Comparison of ENCODE assay signal across 10 mouse cellular contexts in genomic region chr19:59468065-59468810, GRCm38 (mm10). TPM values are rescaled to one million over a fixed set of nuclear protein-coding genes. Genes with fewer than 3 reads are reported as not detected.
A peak's percentile ranks its signal among the peaks of the same experiment; 100 is the strongest.
DNase-seq lines count a peak whose midpoint lies in the region; ATAC-seq and TF ChIP-seq lines count a peak whose summit lies in the region.
"Had no signal": no experiment of that assay in that cellular context is flagged by ENCODE, and none has a peak within 500 bp of the region (broad histone marks: within the 10 kb centered on the region; RNA-seq: fewer than 3 reads in every experiment).

No protein-coding gene starts in this region.

- TF ChIP-seq CTCF in brain, embryonic 14.5 days (IDR thresholded peaks at IDR 0.05; ENCODE audit: borderline replicate concordance, extremely low read depth, insufficient read depth, insufficient read length) = no peak

- no peak for DNase-seq in heart, adult 9 months (ENCODE audit: low spot score in 2 of 2)
- peak; percentile 68 for DNase-seq in brain, embryonic 14.5 days (ENCODE audit: low read depth)
- peak; percentile 62 for DNase-seq in limb, embryonic 10.5 days (ENCODE audit: low spot score)
- no peak for DNase-seq in thymus, postnatal 25 days
- no peak for DNase-seq in adrenal gland, adult 8-10 months

- ATAC-seq in heart, embryonic 11.5 days (replicated peaks; ENCODE audit: insufficient number of reproducible peaks, low FRiP score, low TSS enrichment) = no peak
- no peak for ATAC-seq in forebrain, embryonic 12.5 days (ENCODE audit: low FRiP score)
- ATAC-seq in megakaryocyte progenitor cell, adult 5-6 weeks (replicated peaks; ENCODE audit: poor library complexity) = no peak

- H3K4me3 ChIP-seq in heart, embryonic 11.5 days (ENCODE audit: low read depth, low read length) = peak overlapping the region; percentile 8; the same call in 1 of the 2 replicates
- H3K4me3 ChIP-seq in forebrain, embryonic 12.5 days (replicated peaks) = peak overlapping the region; percentile 39
- peak overlapping the region; percentile 43 for H3K4me3 ChIP-seq in limb, embryonic 10.5 days

- no peaks in the 10 kb centered on the region for H3K36me3 ChIP-seq in heart, embryonic 11.5 days (ENCODE audit: control insufficient read depth, insufficient read depth, low read length)
- no peaks in the 10 kb centered on the region; the same call in 1 of the 2 replicates for H3K36me3 ChIP-seq in forebrain, embryonic 12.5 days (replicated peaks)
- no peaks in the 10 kb centered on the region for H3K36me3 ChIP-seq in limb, embryonic 10.5 days
- H3K36me3 ChIP-seq: heart, embryonic 15.5 days had no signal

- no peak overlapping the region for H3K9ac ChIP-seq in heart, embryonic 11.5 days (ENCODE audit: low read depth, low read length)
- peak overlapping the region; percentile 59 for H3K9ac ChIP-seq in forebrain, embryonic 12.5 days
- H3K9ac ChIP-seq: heart, embryonic 15.5 days had no signal

- peaks cover 3% of the 10 kb centered on the region; the same call in 1 of the 2 replicates for H3K4me1 ChIP-seq in heart, embryonic 11.5 days (ENCODE audit: control insufficient read depth, insufficient read depth, low read length)
- H3K4me1 ChIP-seq in forebrain, embryonic 12.5 days = peaks cover 74% of the 10 kb centered on the region
- H3K4me1 ChIP-seq in limb, embryonic 10.5 days = peaks cover 50% of the 10 kb centered on the region

- 0 out of 2 replicates have a peak overlapping the region, but pooled peaks have one; percentile 10 for H3K4me2 ChIP-seq in heart, embryonic 11.5 days
- peak overlapping the region; percentile 67 for H3K4me2 ChIP-seq in forebrain, embryonic 12.5 days

- H3K27ac ChIP-seq in heart, embryonic 11.5 days (ENCODE audit: low read depth, low read length) = no peak overlapping the region
- peak overlapping the region; percentile 99 for H3K27ac ChIP-seq in forebrain, embryonic 12.5 days
- H3K27ac ChIP-seq in limb, embryonic 10.5 days = no peak overlapping the region; the same call in 1 of the 2 replicates
- H3K27ac ChIP-seq: heart, embryonic 15.5 days; macrophage had no signal

- 2% methylated on average over 22 of the region's 27 CpGs for WGBS in heart, embryonic 11.5 days (ENCODE audit: insufficient replicate concordance)
- WGBS in forebrain, embryonic 12.5 days = 4% methylated on average over 23 of the region's 27 CpGs
- WGBS in limb, embryonic 10.5 days = 2% methylated on average over 27 of the region's 27 CpGs

- TF ChIP-seq POLR2A in brain, embryonic 14.5 days (IDR thresholded peaks at IDR 0.05; ENCODE audit: borderline replicate concordance, extremely low read depth, insufficient read depth, insufficient read length, poor library complexity, severe bottlenecking) = no peak

- peaks cover 97% of the 10 kb centered on the region for H3K27me3 ChIP-seq in heart, embryonic 11.5 days (ENCODE audit: control insufficient read depth, insufficient read depth, low read length)
- peaks cover 74% of the 10 kb centered on the region for H3K27me3 ChIP-seq in forebrain, embryonic 12.5 days
- H3K27me3 ChIP-seq in limb, embryonic 10.5 days (ENCODE audit: low read depth, poor library complexity, severe bottlenecking) = peaks cover 100% of the 10 kb centered on the region

- H3K9me3 ChIP-seq in heart, embryonic 11.5 days (replicated peaks; ENCODE audit: control insufficient read depth, low read length) = no peaks in the 10 kb centered on the region
- H3K9me3 ChIP-seq in forebrain, embryonic 12.5 days = no peaks in the 10 kb centered on the region
- H3K9me3 ChIP-seq in limb, embryonic 10.5 days (replicated peaks) = no peaks in the 10 kb centered on the region
- H3K9me3 ChIP-seq: heart, embryonic 15.5 days had no signal

RNA-seq across cellular contexts. Expression of gene Emx2, which starts 10.1 kb away (rescaled TPM):
- 0.19 and 0.44 TPM in 2 replicates for polyA plus RNA-seq in heart, embryonic 11.5 days (2014; fragmentation: Nextera tagmentation; extraction: Ambion mirVana)
- polyA plus RNA-seq in brain, embryonic 14.5 days (2012; rRNA removed) = 17.7 and 20.7 TPM in 2 replicates
- 59.0 and 69.4 TPM in 2 replicates for polyA plus RNA-seq in forebrain, embryonic 12.5 days (2016; fragmentation: Nextera tagmentation; extraction: Ambion mirVana)
- polyA plus RNA-seq in limb, embryonic 10.5 days (2016; fragmentation: Nextera tagmentation; extraction: Ambion mirVana) = 12.0 and 12.7 TPM in 2 replicates
- not detected in 2 replicates for total RNA-seq in megakaryocyte progenitor cell, adult 5-6 weeks (2015)
- not detected in 2 replicates for total RNA-seq in megakaryocyte progenitor cell, adult 5-6 weeks (2017)
- total RNA-seq in adrenal gland, adult 8-10 months (2022) = under 1 TPM in 2 of 4 experiments, not detected in 2; 0.10 to 0.15 TPM
- polyA plus RNA-seq: heart, embryonic 15.5 days; macrophage had no signal

Comparison
In these comparisons a context has a peak if more than half of its experiments do, and no peak if none do; other contexts are left out.
1. DNase-seq: peak in brain, embryonic 14.5 days (single experiment) and limb, embryonic 10.5 days (single experiment); none in heart, adult 9 months (0 of 2), thymus, postnatal 25 days (single experiment) and adrenal gland, adult 8-10 months (single experiment).
2. Peak in every context shown above with its lines, with median percentiles within 50 percentile points of each other: H3K4me3 ChIP-seq.